ENCODE assay signal across 17 mouse cellular contexts in the genomic region with DNA sequence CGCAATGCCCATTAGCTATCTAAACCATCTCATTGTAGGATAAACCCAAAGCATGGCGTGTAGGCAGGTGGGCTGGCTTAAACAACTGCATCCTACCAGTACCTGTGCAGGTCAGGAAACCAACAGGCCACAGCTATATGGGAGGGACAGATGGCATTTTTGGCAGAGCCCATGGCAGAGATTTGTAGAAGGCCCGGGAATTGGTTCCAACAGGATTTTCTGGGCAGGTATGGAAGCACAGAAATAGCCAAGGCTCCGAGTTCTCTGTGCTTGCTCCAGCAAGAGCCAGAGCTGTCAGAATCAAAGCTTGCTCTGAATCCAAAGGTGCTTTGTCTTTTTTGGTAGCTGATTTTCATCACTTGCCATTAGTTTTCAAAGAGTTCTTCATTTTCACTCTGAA.
"Had no signal": no experiment of that assay in that cellular context is flagged by ENCODE, and none has a peak within 500 bp of the region (broad histone marks: within the 10 kb centered on the region; RNA-seq: fewer than 3 reads in every experiment).

No protein-coding gene starts in this region.

- H3K27me3 ChIP-seq: limb, embryonic 12.5 days; liver, embryonic 13.5 days; lung, embryonic 15.5 days; megakaryocyte, embryonic 14.5 days; midbrain, embryonic 15.5 days; neural tube, embryonic 13.5 days; stomach, embryonic 15.5 days had no signal

- DNase-seq: kidney, postnatal 25 days; layer of hippocampus, postnatal 36 days; liver; liver, embryonic 13.5 days; liver, postnatal 0 days; lung, postnatal 14 days; retina, postnatal 1 day; right cerebral cortex, postnatal 14 days; thymus, adult 2 months; thymus, postnatal 25 days had no signal

- H3K4me1 ChIP-seq: limb, embryonic 12.5 days; liver, embryonic 13.5 days; megakaryocyte, embryonic 14.5 days; stomach, embryonic 15.5 days had no signal

- ATAC-seq: liver, postnatal 0 days had no signal

- H3K27ac ChIP-seq: limb, embryonic 12.5 days; liver, embryonic 13.5 days; lung, embryonic 15.5 days; macrophage; midbrain, embryonic 15.5 days; neural tube, embryonic 13.5 days; stomach, embryonic 15.5 days had no signal

- H3K4me3 ChIP-seq: limb, embryonic 12.5 days; liver, embryonic 13.5 days; lung, embryonic 15.5 days; megakaryocyte, embryonic 14.5 days; midbrain, embryonic 15.5 days; neural tube, embryonic 13.5 days; stomach, embryonic 15.5 days had no signal
